In genomic region chr17:56217670-56218069, GRCm38 (mm10) we compare ENCODE assay signal across 8 mouse cellular contexts. TPM values are rescaled to one million over a fixed set of nuclear protein-coding genes. Genes with fewer than 3 reads are reported as not detected.
DNase-seq lines count a peak whose midpoint lies in the region; ATAC-seq and TF ChIP-seq lines count a peak whose summit lies in the region.

No protein-coding gene starts in this region.

- peak overlapping the region; percentile 86 for H3K4me2 ChIP-seq in forebrain, embryonic 12.5 days
- H3K4me2 ChIP-seq in liver, embryonic 12.5 days = peak overlapping the region; percentile 88

- no peaks in the 10 kb centered on the region for H3K27me3 ChIP-seq in forebrain, embryonic 12.5 days
- H3K27me3 ChIP-seq in liver, embryonic 12.5 days (replicated peaks) = no peaks in the 10 kb centered on the region; the same call in 1 of the 2 replicates

- peak overlapping the region; percentile 80 to 93 for H3K4me3 ChIP-seq in ES-E14 (ENCODE audit: insufficient read depth in 1 of 2, low read depth in 1 of 2, low read length in 2 of 2, poor library complexity in 1 of 2, severe bottlenecking in 1 of 2)
- peak overlapping the region; percentile 98 for H3K4me3 ChIP-seq in forebrain, embryonic 12.5 days (replicated peaks)
- H3K4me3 ChIP-seq in liver, embryonic 12.5 days = peak overlapping the region; percentile 83

- H3K27ac ChIP-seq in ES-E14 (ENCODE audit: insufficient read depth, low read depth, low read length, poor library complexity, severe bottlenecking) = no peak overlapping the region
- H3K27ac ChIP-seq in forebrain, embryonic 12.5 days = no peak overlapping the region
- H3K27ac ChIP-seq in liver, embryonic 12.5 days = no peak overlapping the region

- peak; percentile 94 for DNase-seq in heart, adult 11 months
- DNase-seq in heart, adult 9 months (ENCODE audit: low spot score in 2 of 2) = no peak
- no peak for DNase-seq in ES-E14 (ENCODE audit: low read depth, low spot score)
- DNase-seq in adipocyte (ENCODE audit: low spot score) = no peak
- DNase-seq in thymus, postnatal 14 days = no peak
- no peak for DNase-seq in frontal cortex, postnatal 14 days (ENCODE audit: low spot score in 2 of 2)

- in situ Hi-C loops in ES-E14 (cut with MboI; ENCODE audit: low sequenced_read_pairs in 2 of 2, unreplicated experiment in 2 of 2) = no loop called here

- H3K9me3 ChIP-seq in ES-E14 (ENCODE audit: control insufficient read depth, insufficient read depth, low read depth, low read length) = no peaks in the 10 kb centered on the region
- no peaks in the 10 kb centered on the region for H3K9me3 ChIP-seq in forebrain, embryonic 12.5 days
- H3K9me3 ChIP-seq in liver, embryonic 12.5 days (replicated peaks) = no peaks in the 10 kb centered on the region

- H3K9ac ChIP-seq in ES-E14 (ENCODE audit: insufficient read depth, low read depth, low read length, poor library complexity, severe bottlenecking) = peak overlapping the region; percentile 89
- peak overlapping the region; percentile 90 for H3K9ac ChIP-seq in forebrain, embryonic 12.5 days
- peak overlapping the region; percentile 87 for H3K9ac ChIP-seq in liver, embryonic 12.5 days

- H3K36me3 ChIP-seq in ES-E14 (ENCODE audit: control insufficient read depth, insufficient read depth, low read length, poor library complexity, severe bottlenecking) = no peaks in the 10 kb centered on the region; the same call in 1 of the 2 replicates
- peaks cover 6% of the 10 kb centered on the region; the same call in 1 of the 2 replicates for H3K36me3 ChIP-seq in forebrain, embryonic 12.5 days (replicated peaks)
- H3K36me3 ChIP-seq in liver, embryonic 12.5 days = peaks cover 12% of the 10 kb centered on the region; the same call in 1 of the 2 replicates

- H3K4me1 ChIP-seq in ES-E14 (ENCODE audit: control insufficient read depth in 2 of 2, insufficient read depth in 2 of 2, low read length in 2 of 2, poor library complexity in 1 of 2) = peaks cover 0 to 7% of the 10 kb centered on the region in 2 experiments; a peak in 1 of 4 replicates
- peaks cover 34% of the 10 kb centered on the region for H3K4me1 ChIP-seq in forebrain, embryonic 12.5 days
- peaks cover 47% of the 10 kb centered on the region for H3K4me1 ChIP-seq in liver, embryonic 12.5 days

- no peak for ATAC-seq in forebrain, embryonic 12.5 days (ENCODE audit: low FRiP score)
- ATAC-seq in liver, embryonic 12.5 days = no peak

- 66% methylated on average over 13 of the region's 13 CpGs for WGBS in forebrain, embryonic 12.5 days
- 62% methylated on average over 13 of the region's 13 CpGs for WGBS in liver, embryonic 12.5 days (ENCODE audit: insufficient replicate concordance)

TF ChIP-seq in ES-E14, 5 proteins besides CTCF, POLR2A, EP300 and RAD21:
- TF ChIP-seq ZC3H11A (IDR thresholded peaks at IDR 0.05; ENCODE audit: borderline replicate concordance, low read depth, low read length) = no peak
- no peak for TF ChIP-seq ZNF384 (IDR thresholded peaks at IDR 0.05; ENCODE audit: low read depth, low read length)
- no peak for TF ChIP-seq HCFC1 (IDR thresholded peaks at IDR 0.05; ENCODE audit: borderline replicate concordance, insufficient read depth, low read length)
- TF ChIP-seq CHD2 (IDR thresholded peaks at IDR 0.05; ENCODE audit: low read depth, low read length) = no peak
- TF ChIP-seq MAFK (IDR thresholded peaks at IDR 0.05; ENCODE audit: insufficient read depth, low read depth, low read length) = no peak

RNA-seq across cellular contexts. Expression of gene Dpp9, which starts 1.0 kb away (rescaled TPM):
- 27.4 and 27.5 TPM in 2 replicates for total RNA-seq in ES-E14 (2012; rRNA removed)
- polyA plus RNA-seq in forebrain, embryonic 12.5 days (2016; fragmentation: Nextera tagmentation; extraction: Ambion mirVana) = 43.4 and 48.6 TPM in 2 replicates
- polyA plus RNA-seq in liver, embryonic 12.5 days (2016; fragmentation: Nextera tagmentation; extraction: Ambion mirVana) = 27.1 and 28.5 TPM in 2 replicates

RNA-seq across cellular contexts. Expression of gene Mydgf, which starts 34.0 kb away (rescaled TPM):
- 71.1 and 95.2 TPM in 2 replicates for total RNA-seq in ES-E14 (2012; rRNA removed)
- 54.5 and 57.3 TPM in 2 replicates for polyA plus RNA-seq in forebrain, embryonic 12.5 days (2016; fragmentation: Nextera tagmentation; extraction: Ambion mirVana)
- 66.2 and 71.0 TPM in 2 replicates for polyA plus RNA-seq in liver, embryonic 12.5 days (2016; fragmentation: Nextera tagmentation; extraction: Ambion mirVana)

RNA-seq across cellular contexts. Expression of gene Fem1a, which starts 38.9 kb away (rescaled TPM):
- 18.8 and 18.9 TPM in 2 replicates for total RNA-seq in ES-E14 (2012; rRNA removed)
- 18.2 and 20.3 TPM in 2 replicates for polyA plus RNA-seq in forebrain, embryonic 12.5 days (2016; fragmentation: Nextera tagmentation; extraction: Ambion mirVana)
- 10.2 and 10.7 TPM in 2 replicates for polyA plus RNA-seq in liver, embryonic 12.5 days (2016; fragmentation: Nextera tagmentation; extraction: Ambion mirVana)

RNA-seq across cellular contexts. Expression of gene Tnfaip8l1, which starts 55.4 kb away (rescaled TPM):
- total RNA-seq in ES-E14 (2012; rRNA removed) = 1.3 and 1.7 TPM in 2 replicates
- 7.5 TPM in 2 replicates for polyA plus RNA-seq in forebrain, embryonic 12.5 days (2016; fragmentation: Nextera tagmentation; extraction: Ambion mirVana)
- 3.7 TPM in 2 replicates for polyA plus RNA-seq in liver, embryonic 12.5 days (2016; fragmentation: Nextera tagmentation; extraction: Ambion mirVana)

RNA-seq across cellular contexts. Expression of gene Ticam1, which starts 58.9 kb away (rescaled TPM):
- 2.4 and 2.8 TPM in 2 replicates for total RNA-seq in ES-E14 (2012; rRNA removed)
- 1.5 and 1.7 TPM in 2 replicates for polyA plus RNA-seq in forebrain, embryonic 12.5 days (2016; fragmentation: Nextera tagmentation; extraction: Ambion mirVana)
- 3.8 and 4.1 TPM in 2 replicates for polyA plus RNA-seq in liver, embryonic 12.5 days (2016; fragmentation: Nextera tagmentation; extraction: Ambion mirVana)
